Mouse (Mus musculus) limb, embryonic 12.5 days (tissue): ENCODE measurements around the gene Aipl1. TPM values are rescaled to one million over a fixed set of nuclear protein-coding genes. Genes with fewer than 3 reads are reported as not detected.

Experiments used
- ATAC-seq: fragments of 200-750 bp; cut with Nextera tagmentation; 2 replicates; pipeline ENCODE4 v1.8.0; 2017; ENCODE audit warnings: low read depth, moderate TSS enrichment; ENCODE audit not compliant: insufficient number of reproducible peaks, insufficient read depth, low FRiP score, low TSS enrichment
- H3K27ac ChIP-seq: fragments of 300-500 bp; sonication (generic); 2 replicates; pipeline ENCODE4 v1.5.1; 2016; ENCODE audit warnings: mild to moderate bottlenecking, moderate library complexity
- H3K27me3 ChIP-seq: fragments of 300-500 bp; sonication (generic); 2 replicates; pipeline ENCODE4 v1.6.1; 2016; ENCODE audit warnings: mild to moderate bottlenecking, moderate library complexity
- H3K36me3 ChIP-seq: fragments of 300-500 bp; sonication (generic); 2 replicates; pipeline ENCODE4 v1.6.1; 2016; ENCODE audit warnings: mild to moderate bottlenecking, moderate library complexity
- H3K4me1 ChIP-seq: fragments of 300-500 bp; sonication (generic); replicated peaks from 2 replicates; pipeline ENCODE4 v1.6.1; 2016
- H3K4me2 ChIP-seq: fragments of 300-500 bp; sonication (generic); 2 replicates; pipeline ENCODE4 v1.6.1; 2016; ENCODE audit warnings: mild to moderate bottlenecking, moderate library complexity
- H3K4me3 ChIP-seq: fragments of 300-500 bp; sonication (generic); replicated peaks from 2 replicates; pipeline ENCODE4 v1.5.1; 2016; ENCODE audit warnings: mild to moderate bottlenecking
- H3K9ac ChIP-seq: fragments of 300-500 bp; sonication (generic); replicated peaks from 2 replicates; pipeline ENCODE4 v1.6.1; 2016; ENCODE audit warnings: mild to moderate bottlenecking, moderate library complexity
- H3K9me3 ChIP-seq: fragments of 300-500 bp; sonication (generic); 2 replicates; pipeline ENCODE4 v1.6.1; 2016; ENCODE audit warnings: mild to moderate bottlenecking, moderate library complexity
- WGBS: fragments of 180-500 bp; shearing (Covaris S2); methylation state at CpG from one replicate; pipeline ENCODE4 v1.1.7; 2016; 5-methylcytosine and 5-hydroxymethylcytosine counted together
- polyA plus RNA-seq: library from polyadenylated mRNA; unstranded; fragments of >200 nt; fragmentation: Nextera tagmentation; extraction: Ambion mirVana; gene quantifications from 2 replicates; pipeline ENCODE4 v1.2.1, GENCODE M21; 2016

The Aipl1 gene
- polyA plus RNA-seq, 1 experiment from 2014 or later = 0.31 TPM

DNA sequence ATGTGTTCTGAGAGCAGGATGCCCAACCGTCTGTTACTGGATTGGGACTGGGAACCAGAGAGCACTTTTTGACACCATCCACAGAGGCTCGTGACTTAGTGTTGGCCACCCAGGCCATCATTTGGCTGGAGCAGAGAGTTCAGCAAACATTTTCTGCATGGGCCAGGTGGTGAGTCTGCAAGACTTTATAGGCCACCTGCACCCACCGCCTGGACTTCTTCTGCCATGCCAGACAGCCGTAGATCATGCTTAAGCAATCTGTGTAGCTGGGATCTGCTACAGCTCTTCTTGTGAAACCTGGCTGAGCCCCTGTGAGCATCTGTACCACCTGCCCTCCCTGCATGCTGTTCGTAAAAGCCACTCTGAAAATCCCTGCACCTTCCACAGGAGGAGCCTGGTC lies 30.0 kb upstream of the Aipl1 start:
- ATAC-seq = 0 out of 2 replicates have a peak, but pooled peaks have one; percentile 26
- H3K4me1 ChIP-seq = peaks cover 5% of the 10 kb centered on the region; the same call in 1 of the 2 replicates
- no peaks in the 10 kb centered on the region for H3K27me3 ChIP-seq
- H3K9me3 ChIP-seq = peaks cover 17% of the 10 kb centered on the region
- no peaks in the 10 kb centered on the region for H3K36me3 ChIP-seq
- no peak overlapping the region for H3K4me2 ChIP-seq
- H3K4me3 ChIP-seq = no peak overlapping the region
- H3K9ac ChIP-seq = no peak overlapping the region
- WGBS = 42% methylated on average over 5 of the region's 5 CpGs
- H3K27ac ChIP-seq = no peak overlapping the region

DNA sequence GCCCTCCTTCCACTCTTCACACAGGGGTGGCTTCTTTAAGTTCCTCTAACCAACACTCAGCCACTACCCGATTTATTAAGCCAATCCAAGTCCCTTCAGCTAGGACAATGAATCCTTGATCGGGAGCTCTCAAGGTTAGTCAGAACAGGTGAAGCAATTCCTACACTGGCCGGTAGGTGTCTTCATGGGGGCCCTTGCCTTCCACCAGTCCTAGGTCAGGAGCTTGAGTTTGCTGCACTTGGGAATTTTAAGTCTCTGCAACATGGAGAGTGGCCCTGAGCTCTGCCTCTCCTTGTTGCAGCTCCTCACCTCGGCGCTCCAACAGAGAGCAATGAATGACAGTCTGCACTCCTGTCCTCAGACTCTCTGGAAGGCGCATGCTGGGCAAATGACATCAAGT lies 29.0 kb upstream of the Aipl1 start:
- Histone ChIP-seq H3K27me3 (no peaks in the 10 kb centered on the region), H3K9me3 (peaks cover 17% of the 10 kb centered on the region), H3K9ac (no peak overlapping the region), H3K36me3 (no peaks in the 10 kb centered on the region), H3K4me1 (peaks cover 6% of the 10 kb centered on the region; the same call in 1 of the 2 replicates), H3K4me3 (no peak overlapping the region), H3K4me2 (no peak overlapping the region), H3K27ac (no peak overlapping the region)
- ATAC-seq = no peak
- WGBS = 32% methylated on average over 6 of the region's 6 CpGs

DNA sequence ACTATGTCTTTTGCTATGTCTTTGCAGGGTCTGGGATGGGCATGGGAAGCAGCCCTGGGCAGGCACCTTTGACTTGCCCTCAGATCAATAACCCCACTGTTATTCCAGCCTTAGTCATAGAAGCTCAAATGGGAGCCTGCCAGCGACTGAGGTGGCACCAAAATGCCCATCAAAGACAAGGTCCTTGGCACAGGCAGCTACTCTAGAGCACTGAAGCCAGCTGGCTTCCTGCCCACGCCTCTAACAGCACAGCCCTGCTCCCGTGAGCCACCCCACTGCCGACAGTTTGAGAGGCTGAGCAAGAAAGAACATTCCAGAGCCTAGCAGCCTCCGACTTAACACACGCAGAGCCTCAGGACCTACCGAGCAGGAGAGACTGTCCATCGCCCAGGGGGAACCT lies 27.8 kb upstream of the Aipl1 start:
- H3K9ac ChIP-seq = no peak overlapping the region
- H3K4me1 ChIP-seq = peaks cover 8% of the 10 kb centered on the region; the same call in 1 of the 2 replicates
- no peak overlapping the region for H3K27ac ChIP-seq
- H3K36me3 ChIP-seq = no peaks in the 10 kb centered on the region
- no peak overlapping the region for H3K4me3 ChIP-seq
- H3K27me3 ChIP-seq = no peaks in the 10 kb centered on the region
- H3K4me2 ChIP-seq = no peak overlapping the region
- WGBS = 87% methylated on average over 8 of the region's 8 CpGs
- peaks cover 17% of the 10 kb centered on the region for H3K9me3 ChIP-seq
- no peak for ATAC-seq

DNA sequence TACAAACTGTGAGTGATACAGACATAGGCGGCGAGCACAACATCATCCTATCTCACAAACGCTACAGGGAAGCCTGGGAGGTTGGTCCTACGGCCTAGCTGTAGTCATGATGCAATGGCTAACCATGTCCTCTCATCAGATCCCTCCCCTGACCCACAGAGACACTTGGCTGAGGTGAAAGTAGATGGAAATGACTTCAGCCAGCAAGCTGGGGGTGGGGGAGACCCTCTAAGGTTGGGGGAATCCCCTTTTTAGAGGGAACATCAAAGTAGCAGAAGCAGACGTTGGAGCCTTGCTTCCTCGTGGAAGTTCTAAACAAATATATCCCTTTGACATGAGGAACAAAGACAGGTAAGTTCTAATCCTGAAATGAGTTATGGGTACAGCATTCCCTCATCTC lies 27.1 kb upstream of the Aipl1 start:
- H3K9me3 ChIP-seq = peaks cover 17% of the 10 kb centered on the region
- H3K4me2 ChIP-seq = no peak overlapping the region
- WGBS = 85% methylated on average over 6 of the region's 6 CpGs
- H3K4me1 ChIP-seq = peaks cover 8% of the 10 kb centered on the region; the same call in 1 of the 2 replicates
- no peak overlapping the region for H3K9ac ChIP-seq
- H3K36me3 ChIP-seq = no peaks in the 10 kb centered on the region
- H3K27me3 ChIP-seq = peaks cover 6% of the 10 kb centered on the region; the same call in 1 of the 2 replicates
- ATAC-seq = no peak
- no peak overlapping the region for H3K27ac ChIP-seq
- no peak overlapping the region for H3K4me3 ChIP-seq

DNA sequence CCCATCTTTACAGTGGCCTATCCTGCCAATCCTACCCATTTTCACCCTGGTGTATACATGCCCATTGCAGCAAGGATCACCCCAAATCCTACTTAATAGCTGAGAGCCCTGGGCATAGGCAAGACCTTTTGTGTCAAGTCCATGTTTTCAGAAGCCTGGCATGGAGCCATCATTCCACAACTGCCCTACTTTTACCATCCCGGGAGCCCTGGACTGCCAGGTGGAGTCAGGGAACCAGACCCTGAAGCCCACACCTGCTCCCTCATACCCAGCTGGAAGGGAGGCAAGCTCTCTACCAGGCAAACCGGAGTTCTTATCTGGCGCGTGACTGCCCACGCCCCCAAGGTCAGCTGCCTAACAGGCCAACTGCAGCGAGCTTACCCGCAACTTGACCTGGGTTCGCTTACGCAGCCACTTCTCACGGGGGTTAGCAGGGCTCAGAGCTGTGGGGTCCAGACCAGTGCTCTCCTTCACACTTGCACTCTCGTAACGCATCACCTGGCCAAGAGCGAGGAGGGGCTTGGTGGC lies 23.8 kb upstream of the Aipl1 start:
- Histone ChIP-seq H3K4me2 (no peak overlapping the region), H3K9ac (no peak overlapping the region), H3K27me3 (peaks cover 6% of the 10 kb centered on the region; the same call in 1 of the 2 replicates), H3K4me1 (peaks cover 8% of the 10 kb centered on the region), H3K4me3 (no peak overlapping the region), H3K36me3 (no peaks in the 10 kb centered on the region), H3K27ac (no peak overlapping the region), H3K9me3 (peaks cover 17% of the 10 kb centered on the region)
- WGBS = 78% methylated on average over 13 of the region's 13 CpGs
- no peak for ATAC-seq

DNA sequence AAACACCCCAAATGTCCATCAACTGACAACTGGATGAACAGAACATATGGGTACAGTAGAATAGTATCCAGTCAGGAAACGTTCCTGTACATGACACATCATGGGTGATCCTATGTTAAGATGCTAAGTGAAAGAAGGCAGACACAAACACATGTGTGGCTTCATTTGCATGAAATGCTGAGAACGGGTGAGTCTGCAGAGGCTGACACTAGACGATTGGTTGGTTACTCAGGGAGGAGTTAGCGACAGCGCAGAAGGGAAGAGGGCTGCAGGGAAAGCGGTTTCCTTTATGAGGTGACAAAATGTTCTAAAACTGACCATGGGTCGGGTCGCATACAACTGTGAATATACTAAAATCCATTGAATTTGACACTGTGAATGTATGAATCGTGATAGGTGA lies 23.1 kb upstream of the Aipl1 start:
- WGBS = 66% methylated on average over 9 of the region's 9 CpGs

DNA sequence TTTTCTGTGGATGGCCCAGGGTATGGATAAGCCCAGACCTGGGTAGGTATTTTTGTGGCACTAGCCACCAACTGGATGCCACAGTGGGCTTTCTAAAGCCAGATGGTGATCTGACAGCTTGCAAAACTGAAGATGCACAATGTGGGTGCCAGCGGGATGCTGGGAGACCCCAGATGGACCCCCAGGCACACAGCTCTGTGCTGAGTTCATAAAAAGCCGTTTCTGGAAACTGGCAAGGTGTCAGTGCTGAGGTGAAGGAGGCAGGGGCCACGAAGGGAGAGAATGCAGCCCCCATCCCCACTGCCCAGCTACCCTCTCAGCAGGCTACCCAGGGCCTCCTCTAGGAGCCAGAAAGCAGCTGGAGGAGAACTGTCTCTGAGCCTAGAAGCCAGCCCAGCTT lies 19.9 kb upstream of the Aipl1 start:
- H3K27ac ChIP-seq = no peak overlapping the region
- H3K4me3 ChIP-seq = no peak overlapping the region
- H3K4me2 ChIP-seq = no peak overlapping the region
- peaks cover 26% of the 10 kb centered on the region for H3K4me1 ChIP-seq
- ATAC-seq = no peak
- WGBS = 67% methylated on average over 3 of the region's 3 CpGs
- peaks cover 10% of the 10 kb centered on the region; the same call in 1 of the 2 replicates for H3K27me3 ChIP-seq
- no peaks in the 10 kb centered on the region for H3K36me3 ChIP-seq
- H3K9me3 ChIP-seq = no peaks in the 10 kb centered on the region
- no peak overlapping the region for H3K9ac ChIP-seq

More for the DNA sequence above, 23.1 kb upstream of the Aipl1 start:
- no peak for ATAC-seq
- H3K27ac ChIP-seq = no peak overlapping the region
- H3K9ac ChIP-seq = no peak overlapping the region
- peaks cover 6% of the 10 kb centered on the region; the same call in 1 of the 2 replicates for H3K27me3 ChIP-seq
- H3K9me3 ChIP-seq = peaks cover 17% of the 10 kb centered on the region
- H3K4me1 ChIP-seq = peaks cover 16% of the 10 kb centered on the region
- no peaks in the 10 kb centered on the region for H3K36me3 ChIP-seq
- no peak overlapping the region for H3K4me3 ChIP-seq
- H3K4me2 ChIP-seq = no peak overlapping the region

DNA sequence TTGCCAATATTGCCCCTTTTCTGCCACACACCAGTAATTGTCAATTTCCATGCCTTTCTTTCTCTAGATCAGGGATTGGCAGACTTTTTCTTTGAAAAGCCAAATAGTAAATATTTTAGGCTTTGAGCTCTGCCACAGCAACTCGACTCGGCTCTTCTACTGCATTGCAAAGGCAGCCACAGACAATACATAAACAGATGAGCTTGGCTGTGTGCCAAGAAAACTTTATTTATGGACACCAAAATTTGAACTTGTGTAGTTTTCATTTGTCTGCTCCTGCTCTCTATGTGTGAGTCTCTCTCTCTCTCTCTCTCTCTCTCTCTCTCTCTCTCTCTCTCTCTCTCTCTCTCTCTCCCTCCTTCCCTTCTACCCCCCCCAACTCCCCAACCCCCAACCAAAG lies 17.9 kb upstream of the Aipl1 start:
- Histone ChIP-seq H3K4me2 (no peak overlapping the region), H3K36me3 (no peaks in the 10 kb centered on the region), H3K9ac (no peak overlapping the region), H3K9me3 (no peaks in the 10 kb centered on the region), H3K4me1 (peaks cover 31% of the 10 kb centered on the region), H3K27ac (no peak overlapping the region), H3K27me3 (peaks cover 29% of the 10 kb centered on the region), H3K4me3 (no peak overlapping the region)
- WGBS = 45% methylated on average over 2 of the region's 2 CpGs
- no peak for ATAC-seq

DNA sequence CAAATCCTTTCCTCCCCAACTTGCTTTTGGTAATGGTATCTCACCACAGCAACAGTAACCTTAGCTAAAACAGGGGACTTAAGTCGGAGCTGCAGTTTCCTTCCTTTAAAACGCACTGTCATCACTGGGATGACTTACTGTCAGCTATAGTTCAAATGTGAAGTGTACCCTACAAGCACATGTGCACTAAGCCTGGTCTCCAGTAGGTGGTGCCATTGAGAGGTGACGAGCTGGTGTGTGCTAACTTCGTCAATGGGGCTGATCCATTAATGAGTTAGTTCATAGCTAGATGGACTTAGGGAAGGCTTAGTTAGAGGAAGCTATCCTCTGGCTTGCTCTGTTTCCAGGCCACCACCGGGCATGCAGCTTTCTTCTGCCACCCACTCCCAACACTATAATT lies 15.3 kb upstream of the Aipl1 start:
- 18% methylated on average over 5 of the region's 5 CpGs for WGBS
- peaks cover 34% of the 10 kb centered on the region for H3K4me1 ChIP-seq

DNA sequence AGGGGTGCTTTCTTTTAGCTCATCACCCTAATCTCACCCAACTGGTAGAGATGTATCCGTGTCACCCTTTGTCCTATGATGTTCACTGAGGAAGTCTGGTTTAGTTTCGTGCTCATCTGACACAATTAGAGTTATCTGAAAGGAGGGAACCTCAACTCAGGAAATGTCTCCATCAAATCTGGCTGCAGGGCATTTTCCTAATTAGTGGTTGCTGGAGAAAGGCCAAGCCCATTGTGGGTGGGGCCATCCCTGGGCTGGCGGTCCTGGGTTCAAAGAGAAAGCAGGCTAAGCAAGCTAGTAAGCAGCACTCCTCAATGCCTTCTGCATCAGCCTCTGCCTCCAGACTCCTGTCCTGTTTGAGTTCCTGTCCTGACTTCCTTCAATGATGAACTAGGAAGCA lies 14.9 kb upstream of the Aipl1 start:
- H3K27me3 ChIP-seq = peaks cover 35% of the 10 kb centered on the region
- no peak overlapping the region for H3K4me3 ChIP-seq
- H3K27ac ChIP-seq = no peak overlapping the region
- H3K4me1 ChIP-seq = peaks cover 34% of the 10 kb centered on the region
- H3K9ac ChIP-seq = no peak overlapping the region
- no peak overlapping the region for H3K4me2 ChIP-seq
- H3K36me3 ChIP-seq = no peaks in the 10 kb centered on the region
- no peaks in the 10 kb centered on the region for H3K9me3 ChIP-seq
- ATAC-seq = no peak
- 57% methylated on average over 3 of the region's 3 CpGs for WGBS

More for the DNA sequence above, 15.3 kb upstream of the Aipl1 start:
- H3K9ac ChIP-seq = no peak overlapping the region
- H3K4me3 ChIP-seq = no peak overlapping the region
- peaks cover 35% of the 10 kb centered on the region for H3K27me3 ChIP-seq
- no peak for ATAC-seq
- H3K36me3 ChIP-seq = no peaks in the 10 kb centered on the region
- H3K9me3 ChIP-seq = no peaks in the 10 kb centered on the region
- no peak overlapping the region for H3K4me2 ChIP-seq
- no peak overlapping the region for H3K27ac ChIP-seq

DNA sequence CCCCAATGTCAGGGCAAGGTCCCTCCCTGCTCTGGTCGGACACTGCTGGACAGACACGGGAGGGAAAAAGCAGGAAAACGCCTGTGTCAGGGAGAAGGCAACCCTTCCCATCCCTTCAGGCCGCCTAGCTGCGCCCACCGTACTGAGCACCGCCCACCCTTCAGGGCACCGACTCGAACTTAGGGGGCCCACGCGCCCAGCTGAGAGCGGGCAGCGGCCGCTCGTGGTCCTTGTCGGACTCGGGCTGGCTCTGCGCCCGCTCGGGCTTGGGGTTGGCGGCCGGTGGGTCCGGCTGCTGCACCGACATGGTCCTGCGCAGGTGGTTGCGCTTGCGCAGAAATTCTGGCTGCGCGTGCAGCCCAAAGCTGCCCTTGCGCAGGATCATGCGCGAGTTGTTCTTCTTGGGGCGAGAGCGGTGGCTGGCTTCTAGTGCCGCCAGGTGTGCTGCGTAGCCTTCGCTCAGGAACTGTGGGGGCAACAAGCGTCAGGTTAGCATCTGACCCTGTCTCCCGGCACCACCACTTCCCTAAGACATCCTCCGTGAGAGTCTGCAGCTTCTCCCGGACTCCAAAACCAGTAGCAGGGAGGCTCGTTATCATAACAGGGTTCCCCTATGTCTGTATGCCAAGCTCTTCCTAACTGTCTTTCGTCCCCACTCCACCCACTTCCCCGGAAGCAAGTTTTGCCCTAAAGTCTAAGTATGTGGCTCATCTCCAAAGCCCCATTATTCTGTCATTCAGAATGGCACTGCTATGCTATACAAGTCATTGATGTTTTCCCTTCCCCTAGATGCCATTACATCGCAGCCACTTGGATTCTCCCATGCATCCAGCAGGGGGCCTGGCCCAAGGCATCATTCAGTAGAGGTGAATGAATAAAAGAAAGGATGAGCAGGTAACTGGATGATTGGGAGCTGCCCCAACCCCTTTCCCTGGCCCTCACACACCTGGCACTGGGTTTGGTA lies 13.9 kb upstream of the Aipl1 start:
- peaks cover 35% of the 10 kb centered on the region for H3K27me3 ChIP-seq
- ATAC-seq = peak; percentile 34; the same call in 1 of the 2 replicates
- peaks cover 29% of the 10 kb centered on the region for H3K4me1 ChIP-seq
- H3K9me3 ChIP-seq = no peaks in the 10 kb centered on the region
- no peak overlapping the region for H3K27ac ChIP-seq
- peak overlapping the region; percentile 91 for H3K4me2 ChIP-seq
- WGBS = 2% methylated on average over 45 of the region's 45 CpGs
- peaks cover 9% of the 10 kb centered on the region for H3K36me3 ChIP-seq
- H3K4me3 ChIP-seq = peak overlapping the region; percentile 61
- H3K9ac ChIP-seq = peak overlapping the region; percentile 63
